Mouse (Mus musculus) T-cell, adult 2 months (primary cell): ENCODE data around the gene Igsf3.

Source experiments
- DNase-seq: peaks from one replicate; pipeline ENCODE4 v3.0.0; 2022; ENCODE audit warnings: low spot score

Igsf3 gene

GRCm38 (mm10) chr3:101447239-101447638 lies 70.4 kb downstream of the Igsf3 start:
- DNase-seq: no peak

DNA sequence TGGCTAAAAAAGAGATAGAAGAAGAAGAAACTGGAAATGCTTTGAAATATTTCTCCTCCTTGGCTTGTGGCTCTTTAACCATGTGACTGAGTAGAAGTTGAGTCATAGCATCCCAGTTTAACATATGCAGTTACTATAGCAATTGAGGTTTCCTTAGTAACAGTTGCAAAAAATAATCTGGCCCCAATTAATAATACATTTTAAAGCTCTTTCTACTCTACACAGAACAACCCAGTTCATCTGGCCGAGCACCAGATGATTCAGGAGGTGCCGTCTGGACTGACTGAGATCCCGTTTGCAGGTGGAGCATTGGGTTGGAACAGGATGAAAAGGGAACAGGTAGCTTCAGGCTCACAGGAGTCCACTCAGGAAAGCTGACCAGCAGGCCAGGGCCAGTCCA lies 71.9 kb downstream of the Igsf3 start:
- DNase-seq: no peak

DNA sequence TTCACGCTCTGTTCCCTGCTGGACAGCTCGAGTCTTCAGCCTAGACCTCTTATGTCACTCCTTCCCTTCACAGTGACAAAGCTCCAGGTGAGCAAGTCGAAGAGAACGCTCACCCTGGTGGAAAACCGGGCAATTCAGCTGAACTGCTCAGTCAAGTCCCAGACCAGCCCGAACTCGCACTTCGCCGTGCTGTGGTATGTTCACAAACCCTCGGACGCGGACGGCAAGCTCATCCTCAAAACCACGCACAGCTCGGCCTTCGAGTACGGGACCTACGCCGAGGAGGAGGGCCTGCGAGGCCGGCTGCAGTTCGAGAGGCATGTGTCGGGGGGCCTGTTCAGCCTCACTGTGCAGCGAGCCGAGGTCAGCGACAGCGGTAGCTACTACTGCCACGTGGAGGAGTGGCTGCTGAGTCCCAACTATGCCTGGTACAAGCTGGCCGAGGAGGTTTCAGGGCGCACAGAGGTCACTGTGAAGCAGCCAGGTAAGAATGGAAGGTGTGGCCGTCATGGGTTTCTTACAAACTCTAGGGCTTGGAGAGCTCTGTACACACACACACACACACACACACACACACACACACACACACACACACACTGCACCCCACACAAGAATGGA lies 74.0 kb downstream of the Igsf3 start:
- no peak for DNase-seq

GRCm38 (mm10) chr3:101460618-101461017 lies 83.7 kb downstream of the Igsf3 start:
- DNase-seq: no peak

- DNase-seq: no peak
Measured at GRCm38 (mm10) chr3:101461046-101461445, 84.2 kb downstream of the Igsf3 start.

DNA sequence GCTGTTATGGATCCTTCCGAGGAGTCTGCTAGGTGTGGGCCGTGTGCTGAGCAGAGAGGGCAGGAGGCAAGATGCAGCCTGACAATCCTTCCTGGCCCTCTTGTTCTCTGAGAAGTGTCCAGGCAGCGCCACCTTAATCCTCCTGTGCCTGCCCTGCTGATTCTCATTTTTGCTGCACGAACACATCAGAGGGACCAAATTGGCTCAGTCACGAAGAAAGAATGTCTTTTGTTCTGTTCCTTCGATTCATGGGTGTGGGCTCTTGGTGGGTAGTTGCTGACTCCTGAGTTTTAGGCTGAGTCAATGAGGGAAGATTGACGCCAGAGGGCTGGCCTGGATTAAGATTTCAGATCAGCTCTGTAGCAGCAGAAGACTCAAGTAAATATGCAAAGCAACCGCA lies 84.9 kb downstream of the Igsf3 start:
- no peak for DNase-seq

- peak; percentile 67 for DNase-seq
Measured at GRCm38 (mm10) chr3:101462294-101462693, 85.4 kb downstream of the Igsf3 start.

DNA sequence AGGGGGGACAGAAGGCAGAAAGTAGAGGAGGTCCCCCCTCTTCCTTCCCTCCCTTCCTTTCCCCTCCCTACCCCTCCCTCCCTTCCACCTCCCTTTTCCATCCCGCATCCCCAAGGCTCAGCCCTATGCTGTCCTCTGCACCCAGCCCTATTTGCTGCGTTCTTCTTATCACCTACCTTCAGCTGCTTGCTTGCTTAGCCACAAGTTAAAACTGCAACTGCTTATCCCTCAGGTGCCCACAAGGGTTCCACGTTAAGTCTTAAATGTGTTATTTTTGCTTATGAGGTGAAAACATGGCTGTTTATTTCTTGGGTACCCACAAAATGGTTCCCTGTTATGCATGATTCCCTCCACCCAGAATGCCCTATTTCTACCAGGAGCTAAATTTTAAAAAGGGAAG lies 86.6 kb downstream of the Igsf3 start:
- no peak for DNase-seq

GRCm38 (mm10) chr3:101469675-101470074 lies 92.8 kb downstream of the Igsf3 start:
- no peak for DNase-seq

DNA sequence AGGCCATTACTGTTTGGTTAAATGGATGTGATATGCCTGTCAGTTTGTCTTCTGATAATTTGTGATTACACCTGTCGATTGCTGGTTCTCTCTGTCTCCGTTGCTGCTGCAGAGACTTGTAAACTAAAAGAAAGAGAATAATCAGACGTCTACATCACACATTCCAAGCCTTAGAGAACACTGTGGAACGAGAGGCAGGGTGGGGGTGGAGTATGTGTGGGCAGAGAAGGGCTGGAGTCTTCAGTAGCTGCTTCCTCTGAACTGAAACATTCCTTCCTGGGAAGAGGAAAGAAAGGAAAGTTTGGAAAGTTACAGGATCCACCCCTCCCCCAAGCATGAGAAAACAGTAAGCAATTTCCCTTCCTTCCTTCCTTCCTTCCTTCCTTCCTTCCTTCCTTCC lies 95.0 kb downstream of the Igsf3 start:
- DNase-seq: no peak

- no peak for DNase-seq
Measured at GRCm38 (mm10) chr3:101481951-101482350, 105.1 kb downstream of the Igsf3 start.

GRCm38 (mm10) chr3:101483256-101483983 lies 106.5 kb downstream of the Igsf3 start:
- no peak for DNase-seq

GRCm38 (mm10) chr3:101486054-101486765 lies 109.3 kb downstream of the Igsf3 start:
- DNase-seq: no peak

GRCm38 (mm10) chr3:101487436-101487835 lies 110.6 kb downstream of the Igsf3 start:
- DNase-seq: no peak

- no peak for DNase-seq
Measured at GRCm38 (mm10) chr3:101488204-101488603, 111.3 kb downstream of the Igsf3 start.

DNA sequence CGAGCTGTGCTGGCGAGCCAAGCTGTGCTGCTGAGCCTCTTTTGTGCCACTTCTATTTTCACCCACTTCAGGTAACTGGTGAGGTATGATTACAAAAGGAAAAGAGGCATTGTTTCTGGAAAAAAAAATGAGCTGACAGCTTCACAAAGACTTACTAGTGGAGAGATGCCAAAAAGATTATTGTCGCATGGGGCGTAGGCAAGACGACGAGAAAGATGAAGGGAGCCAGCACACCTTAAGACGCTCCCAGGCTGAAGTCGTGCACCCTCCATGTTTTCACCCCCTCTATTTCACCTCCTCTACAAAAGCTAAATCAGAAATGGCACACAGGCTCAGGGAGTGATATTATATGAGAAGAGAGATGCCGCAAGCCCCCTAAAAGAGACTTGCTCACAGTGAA lies 113.6 kb downstream of the Igsf3 start:
- DNase-seq: no peak

- DNase-seq: no peak
Measured at GRCm38 (mm10) chr3:101492908-101493307, 116.0 kb downstream of the Igsf3 start.

- peak; percentile 81 for DNase-seq
Measured at GRCm38 (mm10) chr3:101493937-101494459, 117.1 kb downstream of the Igsf3 start.

- no peak for DNase-seq
Measured at GRCm38 (mm10) chr3:101497432-101498030, 120.6 kb downstream of the Igsf3 start.

GRCm38 (mm10) chr3:101499906-101500305 lies 123.0 kb downstream of the Igsf3 start:
- DNase-seq: no peak

- DNase-seq: no peak
Measured at GRCm38 (mm10) chr3:101500393-101501051, 123.6 kb downstream of the Igsf3 start.

DNA sequence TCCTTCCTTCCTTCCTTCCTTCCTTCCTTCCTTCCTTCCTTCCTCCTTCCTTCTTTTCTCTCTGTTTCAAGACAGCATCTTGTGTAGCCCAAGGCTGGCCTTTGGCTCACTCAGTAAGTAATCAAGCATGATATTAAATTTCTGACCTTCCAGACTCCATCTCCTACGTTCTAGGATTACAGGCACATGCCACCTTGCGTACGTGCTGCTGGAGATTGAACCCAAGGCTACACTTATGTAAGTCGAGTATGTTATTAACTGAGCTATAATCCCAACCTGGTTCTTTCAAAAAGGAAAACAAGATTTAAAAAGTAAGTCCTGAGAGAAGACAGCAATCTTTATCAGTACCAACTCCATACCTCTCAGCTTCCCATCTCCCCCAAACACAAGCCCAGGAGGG lies 124.7 kb downstream of the Igsf3 start:
- no peak for DNase-seq
